Mouse (Mus musculus): ENCODE measurements around the gene Nfxl1. TPM values are rescaled to one million over a fixed set of nuclear protein-coding genes. Genes with fewer than 3 reads are reported as not detected.

Nfxl1 gene
- polyA plus RNA-seq (2015; fragmentation: Nextera tagmentation; extraction: Ambion mirVana): 9.6 and 10.5 TPM in 2 replicates

DNA sequence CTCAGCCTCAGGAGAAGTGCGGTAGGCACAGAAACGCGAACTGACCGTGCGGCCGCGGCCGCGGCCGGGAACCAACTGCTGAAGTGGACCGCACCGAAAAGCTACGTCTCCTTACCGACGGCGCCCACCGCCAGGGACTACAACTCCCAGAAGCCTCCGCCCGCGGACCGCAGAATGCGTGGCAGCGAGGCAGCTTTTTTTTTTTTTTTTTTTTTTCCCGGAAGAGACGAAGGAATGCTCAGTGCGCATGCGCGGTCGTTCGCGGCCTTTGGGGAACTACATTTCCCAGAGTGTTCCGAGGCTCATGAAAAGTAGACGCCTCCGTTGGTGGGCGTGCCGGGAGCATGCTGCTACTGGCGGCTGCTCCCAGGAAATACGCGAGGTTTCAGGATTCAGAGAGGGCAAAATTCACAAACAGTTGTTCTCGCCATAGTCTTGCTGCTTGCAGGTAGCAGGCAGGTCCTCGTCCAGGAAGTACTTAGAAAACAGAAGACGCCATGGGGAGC, at the start of gene Nfxl1:
Gene Nfxl1 (minus strand): TSS at position 141 of the 506 bp plus-strand sequence.

GRCm38 (mm10) chr5:72587192-72587681, 27.8 kb upstream of the Nfxl1 start, which contains the start of gene Gm5868:
Gm5868 (minus strand) TSS chr5:72587551.

DNA sequence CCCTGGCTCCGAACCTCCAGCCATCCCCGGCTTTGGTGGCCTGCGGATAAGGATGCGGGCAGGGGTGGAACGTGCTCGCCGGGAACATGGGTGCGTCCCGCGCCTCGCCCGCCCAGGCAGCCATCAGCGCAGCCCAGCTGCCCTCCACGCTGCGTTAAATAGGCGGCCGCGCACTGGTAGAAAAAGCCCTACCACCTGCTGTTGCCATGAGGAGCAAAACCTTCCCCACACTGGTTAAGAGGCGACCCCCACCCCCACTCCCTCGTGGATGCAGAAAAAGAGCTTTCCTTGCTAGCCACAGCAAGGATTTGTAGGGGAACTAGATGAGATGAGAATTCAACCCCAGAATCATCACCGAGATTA, 21.5 kb upstream of the Nfxl1 start, which contains the start of gene Zar1:
Gene Zar1 (minus strand): TSS at position 285 of the 363 bp plus-strand sequence.

DNA sequence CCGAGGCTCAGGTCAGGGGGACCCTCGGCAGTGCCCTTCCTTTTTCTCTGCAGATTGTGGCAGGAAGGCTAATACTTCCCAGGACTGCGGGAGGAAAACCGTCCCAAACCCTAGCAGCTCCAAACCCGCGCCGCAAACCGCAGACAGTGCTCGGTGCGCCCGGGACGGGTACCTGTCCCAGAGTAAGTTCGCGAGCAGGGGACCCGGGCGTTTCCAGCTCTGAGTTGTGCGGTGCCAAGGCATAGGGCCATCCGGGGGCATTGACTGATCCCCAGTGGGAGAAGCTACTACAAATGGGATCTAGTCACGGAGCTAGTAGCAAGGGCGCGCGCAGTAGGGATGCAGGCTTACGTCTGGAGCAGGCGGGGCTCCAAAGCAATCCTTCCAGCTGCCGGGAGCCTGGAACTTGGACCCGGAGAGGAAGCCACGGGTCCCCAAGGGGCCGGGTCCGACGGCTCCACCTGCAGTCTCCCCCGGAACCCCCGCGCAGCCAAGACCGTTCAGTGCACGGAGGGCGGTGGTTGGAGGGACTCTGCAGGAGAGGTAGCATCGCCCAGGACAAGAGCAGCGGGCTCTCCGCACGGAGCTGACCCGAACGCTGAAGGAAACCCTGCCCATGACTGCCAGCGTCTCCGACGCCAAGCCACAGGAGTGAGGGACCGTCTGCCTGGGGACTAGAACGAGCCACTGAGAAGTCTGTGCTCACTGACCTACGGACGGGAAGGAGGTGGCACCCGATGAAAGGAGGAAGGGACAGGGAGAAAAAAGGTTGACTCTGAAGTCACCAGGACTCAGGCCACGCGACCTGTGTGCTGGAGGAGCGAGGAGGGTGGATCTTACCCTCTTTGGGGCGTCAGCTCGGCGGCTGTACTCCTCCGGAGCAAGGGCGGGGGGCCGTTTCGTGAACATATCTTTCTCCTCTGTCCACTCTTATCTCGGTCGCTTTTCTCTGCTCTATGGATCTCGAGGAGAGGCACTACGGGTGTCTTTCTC, 55.7 kb downstream of the Nfxl1 start, which contains the start of gene Corin:
Gene Corin (minus strand): TSS at position 943 of the 993 bp plus-strand sequence.

Other genes starting within 250 kb of the Nfxl1 start
- 0.50 and 0.68 TPM in 2 replicates for gene Corin, start 55.2 kb downstream of the Nfxl1 start, polyA plus RNA-seq (2015; fragmentation: Nextera tagmentation; extraction: Ambion mirVana)
- gene Zar1, start 21.6 kb upstream of the Nfxl1 start, polyA plus RNA-seq (2015; fragmentation: Nextera tagmentation; extraction: Ambion mirVana): 9.0 and 9.4 TPM in 2 replicates
- gene Gm5868, start 27.9 kb upstream of the Nfxl1 start, polyA plus RNA-seq (2015; fragmentation: Nextera tagmentation; extraction: Ambion mirVana): 3.6 and 5.0 TPM in 2 replicates
- gene Cnga1, start 84.6 kb upstream of the Nfxl1 start, polyA plus RNA-seq (2015; fragmentation: Nextera tagmentation; extraction: Ambion mirVana): not detected in 2 replicates
- gene Nipal1, start 88.1 kb upstream of the Nfxl1 start, polyA plus RNA-seq (2015; fragmentation: Nextera tagmentation; extraction: Ambion mirVana): 3.2 and 4.1 TPM in 2 replicates
- 0.19 TPM in 1 of 2 replicates, not detected in the other for gene Txk, start 193.1 kb upstream of the Nfxl1 start, polyA plus RNA-seq (2015; fragmentation: Nextera tagmentation; extraction: Ambion mirVana)

All from neural tube, postnatal 0 days (tissue).